Mouse (Mus musculus) thymus, adult 2 months (tissue): ENCODE results near the gene Map4k1.

ENCODE experiments used
- CTCF ChIP-seq: fragments of 200-500 bp; IDR thresholded peaks from 2 replicates; pipeline ENCODE4 v1.5.1; 2012; ENCODE audit warnings: mild to moderate bottlenecking, control low read depth, low read length, moderate library complexity, borderline replicate concordance; ENCODE audit not compliant: control insufficient read depth, poor library complexity, insufficient read depth; ENCODE audit errors: extremely low read depth
- POLR2A ChIP-seq: fragments of 200-500 bp; IDR thresholded peaks from 2 replicates; pipeline ENCODE4 v1.6.1; 2012; ENCODE audit warnings: mild to moderate bottlenecking, low read length, control low read depth, moderate library complexity; ENCODE audit not compliant: control insufficient read depth, poor library complexity, insufficient read depth; ENCODE audit errors: extremely low read depth

GRCm38 (mm10) chr7:28952786-28953185 is 29.1 kb upstream of the Map4k1 start:
- TF ChIP-seq CTCF (no peak), POLR2A (no peak)
